9 mouse cellular contexts compared by ENCODE assay signal in the genomic region with DNA sequence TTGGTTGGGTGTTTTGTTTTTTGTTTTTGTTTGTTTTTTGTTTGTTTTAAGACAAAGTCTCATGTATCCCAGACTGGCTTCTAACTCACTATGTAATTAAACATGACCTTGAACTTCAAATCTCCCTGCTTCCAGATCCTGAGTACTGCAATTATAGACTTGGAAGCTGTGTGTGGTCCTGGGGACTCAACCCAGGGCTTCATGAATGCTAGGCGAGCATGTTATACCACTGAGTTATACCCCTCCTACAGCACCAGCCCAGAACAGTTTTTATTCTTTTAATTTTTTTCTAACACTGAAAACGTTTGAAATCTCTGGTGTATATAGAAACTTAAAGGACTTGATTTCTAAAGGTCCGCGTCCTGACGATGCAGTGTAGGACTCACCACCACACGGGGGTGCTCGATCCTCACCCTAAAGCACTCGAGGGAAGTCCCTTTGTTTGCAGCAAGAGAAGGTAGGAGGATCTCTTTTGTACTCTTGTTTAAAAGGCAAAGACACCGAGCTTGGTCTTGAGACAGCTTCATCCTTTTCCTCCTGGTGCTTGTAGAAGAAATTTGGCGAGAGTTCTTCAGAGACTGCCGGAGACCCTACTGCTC.
DNase-seq lines count a peak whose midpoint lies in the region; ATAC-seq and TF ChIP-seq lines count a peak whose summit lies in the region.
"Had no signal": no experiment of that assay in that cellular context is flagged by ENCODE, and none has a peak within 500 bp of the region (broad histone marks: within the 10 kb centered on the region; RNA-seq: fewer than 3 reads in every experiment).

No protein-coding gene starts in this region.

- H3K27ac ChIP-seq in embryonic facial prominence, embryonic 12.5 days: no peak overlapping the region
- H3K27ac ChIP-seq in kidney, embryonic 15.5 days: no peak overlapping the region
- peak overlapping the region; percentile 31; the same call in 1 of the 2 replicates for H3K27ac ChIP-seq in liver, adult 2 months (replicated peaks; ENCODE audit: insufficient read depth, low read depth, low read length)
- no peak overlapping the region for H3K27ac ChIP-seq in neural tube, embryonic 12.5 days
- no peak overlapping the region for H3K27ac ChIP-seq in stomach, postnatal 0 days (replicated peaks)

- no peak for TF ChIP-seq POLR2A in liver, adult 2 months (IDR thresholded peaks at IDR 0.05; ENCODE audit: extremely low read depth, insufficient read depth, low read length)

- peak; percentile 92 for TF ChIP-seq CTCF in liver, adult 2 months (IDR thresholded peaks at IDR 0.05; ENCODE audit: low read depth, low read length)
- TF ChIP-seq CTCF in stomach, postnatal 0 days (IDR thresholded peaks at IDR 0.05; ENCODE audit: low read depth): peak; percentile 97

- WGBS in embryonic facial prominence, embryonic 12.5 days: 14% methylated on average over 11 of the region's 11 CpGs
- WGBS in kidney, embryonic 15.5 days: 14% methylated on average over 11 of the region's 11 CpGs
- WGBS in liver, adult 2 months: 12% methylated on average over 11 of the region's 11 CpGs
- WGBS in neural tube, embryonic 12.5 days: 12% methylated on average over 11 of the region's 11 CpGs
- WGBS in stomach, postnatal 0 days: 11% methylated on average over 11 of the region's 11 CpGs

- no peak overlapping the region for H3K4me3 ChIP-seq in embryonic facial prominence, embryonic 12.5 days
- H3K4me3 ChIP-seq in kidney, embryonic 15.5 days (replicated peaks): no peak overlapping the region
- no peak overlapping the region for H3K4me3 ChIP-seq in liver, adult 2 months (ENCODE audit: insufficient read depth, low read depth, low read length)
- no peak overlapping the region for H3K4me3 ChIP-seq in neural tube, embryonic 12.5 days
- H3K4me3 ChIP-seq in stomach, postnatal 0 days (ENCODE audit: low read depth, low read length): no peak overlapping the region
- H3K4me3 ChIP-seq: erythroblast, embryonic 14.5 days had no signal

- no peak overlapping the region for H3K9ac ChIP-seq in embryonic facial prominence, embryonic 12.5 days
- no peak overlapping the region for H3K9ac ChIP-seq in kidney, embryonic 15.5 days
- H3K9ac ChIP-seq in liver, adult 2 months (ENCODE audit: low read depth, low read length): no peak overlapping the region; the same call in 1 of the 2 replicates
- no peak overlapping the region for H3K9ac ChIP-seq in neural tube, embryonic 12.5 days
- no peak overlapping the region for H3K9ac ChIP-seq in stomach, postnatal 0 days (ENCODE audit: low read length)

- DNase-seq in CD4-positive helper T cell, adult 2 months (ENCODE audit: low read depth, low spot score): peak; percentile 77
- DNase-seq in adrenal gland, postnatal 36 days: peak; percentile 82 to 90
- DNase-seq in heart, adult 9 months (ENCODE audit: low spot score in 2 of 2): peak; percentile 27 to 71
- peak; percentile 80 for DNase-seq in liver, adult 2 months (ENCODE audit: extremely low read depth, low read depth, low spot score)
- DNase-seq in stomach, postnatal 0 days (ENCODE audit: low spot score): peak; percentile 87

- no peaks in the 10 kb centered on the region for H3K79me2 ChIP-seq in liver, adult 2 months (ENCODE audit: control insufficient read depth, insufficient read depth, low read length)

- no peaks in the 10 kb centered on the region for H3K9me3 ChIP-seq in embryonic facial prominence, embryonic 12.5 days
- no peaks in the 10 kb centered on the region for H3K9me3 ChIP-seq in kidney, embryonic 15.5 days (replicated peaks)
- H3K9me3 ChIP-seq in neural tube, embryonic 12.5 days: no peaks in the 10 kb centered on the region
- H3K9me3 ChIP-seq in stomach, postnatal 0 days (ENCODE audit: control insufficient read depth, low read length): no peaks in the 10 kb centered on the region

- no peak overlapping the region for H3K4me2 ChIP-seq in embryonic facial prominence, embryonic 12.5 days (replicated peaks)
- H3K4me2 ChIP-seq in kidney, embryonic 15.5 days: no peak overlapping the region
- no peak overlapping the region for H3K4me2 ChIP-seq in neural tube, embryonic 12.5 days (replicated peaks)
- H3K4me2 ChIP-seq in stomach, postnatal 0 days (replicated peaks; ENCODE audit: low read depth): no peak overlapping the region

- H3K36me3 ChIP-seq in embryonic facial prominence, embryonic 12.5 days: no peaks in the 10 kb centered on the region
- H3K36me3 ChIP-seq in kidney, embryonic 15.5 days: no peaks in the 10 kb centered on the region
- no peaks in the 10 kb centered on the region for H3K36me3 ChIP-seq in liver, adult 2 months (ENCODE audit: control insufficient read depth, insufficient read depth, low read length)
- H3K36me3 ChIP-seq in neural tube, embryonic 12.5 days: no peaks in the 10 kb centered on the region
- no peaks in the 10 kb centered on the region for H3K36me3 ChIP-seq in stomach, postnatal 0 days (ENCODE audit: control insufficient read depth, insufficient read depth, low read length)

- 0 out of 2 replicates have a peak, but pooled peaks have one; percentile 35 for ATAC-seq in embryonic facial prominence, embryonic 12.5 days (ENCODE audit: insufficient number of reproducible peaks, insufficient read depth, low FRiP score, low TSS enrichment)
- ATAC-seq in kidney, embryonic 15.5 days (replicated peaks; ENCODE audit: low FRiP score): peak; percentile 59; the same call in 1 of the 2 replicates
- peak; percentile 80 for ATAC-seq in neural tube, embryonic 12.5 days (ENCODE audit: low FRiP score, low read depth)
- peak; percentile 58 for ATAC-seq in stomach, postnatal 0 days (ENCODE audit: low FRiP score, low TSS enrichment)

- no peak for TF ChIP-seq EP300 in stomach, postnatal 0 days (optimal IDR thresholded peaks at IDR 0.05)

- no peaks in the 10 kb centered on the region for H3K4me1 ChIP-seq in embryonic facial prominence, embryonic 12.5 days
- peaks cover 26% of the 10 kb centered on the region for H3K4me1 ChIP-seq in kidney, embryonic 15.5 days
- peaks cover 9% of the 10 kb centered on the region for H3K4me1 ChIP-seq in liver, adult 2 months (ENCODE audit: control insufficient read depth, insufficient read depth, low read length)
- H3K4me1 ChIP-seq in neural tube, embryonic 12.5 days: no peaks in the 10 kb centered on the region
- H3K4me1 ChIP-seq in stomach, postnatal 0 days (replicated peaks; ENCODE audit: control insufficient read depth, insufficient read depth): no peaks in the 10 kb centered on the region

- no peaks in the 10 kb centered on the region for H3K27me3 ChIP-seq in embryonic facial prominence, embryonic 12.5 days
- no peaks in the 10 kb centered on the region for H3K27me3 ChIP-seq in kidney, embryonic 15.5 days
- no peaks in the 10 kb centered on the region for H3K27me3 ChIP-seq in liver, adult 2 months (ENCODE audit: control insufficient read depth, insufficient read depth, low read length)
- no peaks in the 10 kb centered on the region for H3K27me3 ChIP-seq in neural tube, embryonic 12.5 days (replicated peaks)
- no peaks in the 10 kb centered on the region for H3K27me3 ChIP-seq in stomach, postnatal 0 days (ENCODE audit: control insufficient read depth, insufficient read depth, low read length)
